Mouse (Mus musculus): ENCODE results near the gene Tedc1.

DNA sequence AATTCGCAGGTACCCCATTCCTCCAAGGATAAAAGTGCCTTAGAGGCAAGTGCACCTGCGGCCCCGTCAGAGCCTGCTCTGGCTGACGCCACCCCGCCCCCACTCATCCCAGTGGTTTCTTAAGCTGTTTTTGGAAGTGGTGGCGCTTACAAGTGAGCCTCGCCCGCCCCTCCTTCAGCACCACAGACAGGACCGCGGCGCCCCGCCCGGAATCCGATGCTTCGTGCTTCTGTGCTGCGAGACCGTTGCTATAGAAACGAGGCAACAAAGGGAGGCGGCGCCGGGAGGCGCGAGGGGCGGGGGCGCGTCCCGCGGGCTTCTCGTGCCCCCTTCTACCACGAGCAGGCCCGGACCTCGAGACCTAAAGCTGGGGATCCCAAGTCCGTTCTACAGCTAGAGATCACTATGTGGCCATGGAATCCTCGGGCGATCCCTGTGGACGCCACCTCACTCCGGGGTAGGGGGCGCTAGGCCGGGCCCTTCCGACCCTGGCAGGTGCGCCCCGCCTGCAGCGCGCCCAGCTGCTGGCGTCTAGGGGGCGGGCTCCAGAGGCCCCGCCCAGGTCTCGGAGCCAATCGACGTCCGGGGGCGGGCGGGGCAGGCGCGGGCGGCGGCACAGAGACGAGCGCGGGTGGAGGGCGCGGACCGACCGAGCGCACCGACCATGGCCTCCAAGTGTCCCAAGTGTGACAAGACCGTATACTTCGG is 16.2 kb upstream of the Tedc1 start, which contains the start of gene Crip2:
- TF ChIP-seq GATA1 (IDR thresholded peaks at IDR 0.05; ENCODE audit: borderline replicate concordance, low read length), result no peak
- TF ChIP-seq FLI1 (IDR thresholded peaks at IDR 0.05; ENCODE audit: low read length), result no peak

Measured in megakaryocyte, embryonic 14.5 days (primary cell).